Mouse (Mus musculus): ENCODE data around the gene Gm281. TPM values are rescaled to one million over a fixed set of nuclear protein-coding genes. Genes with fewer than 3 reads are reported as not detected.
A peak's percentile ranks its signal among the peaks of the same experiment; 100 is the strongest.

The Gm281 gene
- polyA plus RNA-seq, 1 experiment from 2014 or later, result 0.05 TPM

- Histone ChIP-seq H3K4me1 (replicated peaks; ENCODE audit: control insufficient read depth, insufficient read depth, low read length) (0 out of 2 replicates have a peak, but pooled peaks cover 2% of the 10 kb centered on the region), H3K4me3 (ENCODE audit: low read length) (no peak overlapping the region), H3K27ac (ENCODE audit: low read length) (no peak overlapping the region), H3K9me3 (ENCODE audit: control insufficient read depth, low read length) (no peaks in the 10 kb centered on the region), H3K9ac (ENCODE audit: low read length) (no peak overlapping the region), H3K4me2 (ENCODE audit: low read depth, low read length) (no peak overlapping the region), H3K27me3 (ENCODE audit: control insufficient read depth, insufficient read depth, low read depth, low read length) (no peaks in the 10 kb centered on the region), H3K36me3 (ENCODE audit: control insufficient read depth, insufficient read depth, low read length) (no peaks in the 10 kb centered on the region)
- WGBS, result 0% methylated on average over 1 of the region's 1 CpGs
- peak; percentile 78 for ATAC-seq (ENCODE audit: low read depth)
Measured at GRCm38 (mm10) chr14:13770686-13771085, 143.6 kb downstream of the Gm281 start.

Small RNA genes lying within 50 kb of the gene (microRNA-seq; reads per million reads assigned to microRNA genes)
- not detected for gene Gm27506

Other genes with a start within 250 kb of the Gm281 start
- gene Sntn, start 243.6 kb downstream of the Gm281 start, polyA plus RNA-seq (2015; fragmentation: Nextera tagmentation; extraction: Ambion mirVana), result 1.6 and 2.5 TPM in 2 replicates
- gene Atxn7, start 47.0 kb upstream of the Gm281 start, polyA plus RNA-seq (2015; fragmentation: Nextera tagmentation; extraction: Ambion mirVana), result 4.0 and 4.3 TPM in 2 replicates
- 165 and 166 TPM in 2 replicates for gene Thoc7, start 47.4 kb upstream of the Gm281 start, polyA plus RNA-seq (2015; fragmentation: Nextera tagmentation; extraction: Ambion mirVana)
- gene Psmd6, start 206.5 kb upstream of the Gm281 start, polyA plus RNA-seq (2015; fragmentation: Nextera tagmentation; extraction: Ambion mirVana), result 205 and 209 TPM in 2 replicates

All from lung, embryonic 16.5 days (tissue).